Mouse (Mus musculus) adrenal gland, postnatal 14 days (tissue): Measurements from ENCODE around the gene Krtap1-5. TPM values are rescaled to one million over a fixed set of nuclear protein-coding genes. Genes with fewer than 3 reads are reported as not detected.
A peak's percentile ranks its signal among the peaks of the same experiment; 100 is the strongest.

Experiments used
- DNase-seq: peaks from one replicate; pipeline ENCODE4 v3.0.0; 2021; ENCODE audit warnings: mixed read lengths
- total RNA-seq: library from RNA; stranded (reverse); gene quantifications from 2 replicates; pipeline ENCODE4 v1.2.3, GENCODE M21; 2021

Krtap1-5 gene
- total RNA-seq, 1 experiment from 2014 or later = not detected

DNA sequence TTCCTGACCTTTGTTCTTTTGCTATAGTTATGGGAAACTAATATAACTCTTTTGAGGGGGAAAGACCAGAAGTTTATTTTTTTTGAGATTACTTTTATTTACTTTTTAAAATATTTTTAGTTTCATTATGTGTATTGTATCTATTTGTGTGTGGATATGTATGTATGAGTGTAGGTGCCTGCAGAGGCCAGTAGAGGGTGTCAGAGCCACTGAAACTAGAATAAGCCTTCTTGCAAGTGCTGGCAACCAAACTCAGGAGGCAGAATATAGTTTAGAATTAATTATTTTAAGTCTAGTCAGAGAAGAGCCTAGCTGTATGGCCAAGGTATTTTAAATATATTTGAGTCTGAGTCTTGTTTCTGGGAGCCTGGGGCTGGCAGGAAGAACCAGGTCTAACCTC is 32.9 kb downstream of the Krtap1-5 start:
- DNase-seq = no peak

DNA sequence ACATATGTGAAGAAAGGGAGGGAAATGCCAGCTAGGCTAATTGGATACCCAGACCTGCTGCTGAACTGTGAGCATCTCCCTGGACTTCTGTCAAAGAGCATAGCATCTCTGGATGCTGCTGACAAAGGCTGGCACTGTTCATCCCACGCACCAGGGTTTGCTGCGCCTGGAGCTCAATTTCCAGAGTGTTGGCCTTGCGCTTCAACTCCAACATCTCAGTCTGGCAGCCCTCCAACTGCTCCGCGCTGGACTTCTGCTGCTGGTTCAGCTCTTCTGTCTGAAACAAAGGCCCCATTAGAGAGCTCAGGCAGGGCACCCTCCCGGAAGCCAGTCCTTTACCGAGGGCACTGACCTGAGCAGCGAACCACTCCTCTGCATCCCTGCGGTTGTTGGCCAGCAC is 41.1 kb downstream of the Krtap1-5 start:
- peak; percentile 29 for DNase-seq

Other genes starting within 250 kb of the Krtap1-5 start
- not detected in 2 replicates for gene Krt26, start 243.1 kb downstream of the Krtap1-5 start, total RNA-seq
- gene Krt27, start 229.9 kb downstream of the Krtap1-5 start, total RNA-seq = not detected in 2 replicates
- not detected in 2 replicates for gene Krt28, start 206.1 kb downstream of the Krtap1-5 start, total RNA-seq
- 4.3 and 5.6 TPM in 2 replicates for gene Krt10, start 191.7 kb downstream of the Krtap1-5 start, total RNA-seq
- gene Krt12, start 158.8 kb downstream of the Krtap1-5 start, total RNA-seq = not detected in 2 replicates
- 0.30 and 0.96 TPM in 2 replicates for gene Krt20, start 142.9 kb downstream of the Krtap1-5 start, total RNA-seq
- gene Krt23, start 87.9 kb downstream of the Krtap1-5 start, total RNA-seq = 0.30 and 6.4 TPM in 2 replicates
- not detected in 2 replicates for gene Krt39, start 59.7 kb downstream of the Krtap1-5 start, total RNA-seq
- gene Krt40, start 37.9 kb downstream of the Krtap1-5 start, total RNA-seq = not detected in 2 replicates
- gene Krtap3-3, start 30.2 kb downstream of the Krtap1-5 start, total RNA-seq = not detected in 2 replicates
- gene Krtap3-2, start 24.2 kb downstream of the Krtap1-5 start, total RNA-seq = not detected in 2 replicates
- gene Gm11939, start 21.6 kb downstream of the Krtap1-5 start, total RNA-seq = not detected in 2 replicates
- not detected in 2 replicates for gene Krtap3-1, start 14.4 kb downstream of the Krtap1-5 start, total RNA-seq
- gene Krtap1-4, start 2.6 kb upstream of the Krtap1-5 start, total RNA-seq = not detected in 2 replicates
- not detected in 2 replicates for gene Krtap1-3, start 10.3 kb upstream of the Krtap1-5 start, total RNA-seq
- not detected in 2 replicates for gene Krtap9-3, start 17.1 kb upstream of the Krtap1-5 start, total RNA-seq
- gene Gm11938, start 22.3 kb upstream of the Krtap1-5 start, total RNA-seq = not detected in 2 replicates
- not detected in 2 replicates for gene Gm11937, start 29.2 kb upstream of the Krtap1-5 start, total RNA-seq
- gene Krtap2-4, start 33.8 kb upstream of the Krtap1-5 start, total RNA-seq = not detected in 2 replicates
- not detected in 2 replicates for gene Gm11562, start 39.4 kb upstream of the Krtap1-5 start, total RNA-seq
- not detected in 2 replicates for gene Krtap4-1, start 47.2 kb upstream of the Krtap1-5 start, total RNA-seq
- not detected in 2 replicates for gene Krtap4-2, start 54.1 kb upstream of the Krtap1-5 start, total RNA-seq
- gene Krtap4-7, start 63.1 kb upstream of the Krtap1-5 start, total RNA-seq = not detected in 2 replicates
- not detected in 2 replicates for gene Gm11555, start 69.2 kb upstream of the Krtap1-5 start, total RNA-seq
- gene Gm11563, start 77.9 kb upstream of the Krtap1-5 start, total RNA-seq = not detected in 2 replicates
- not detected in 2 replicates for gene Krtap4-6, start 84.9 kb upstream of the Krtap1-5 start, total RNA-seq
- gene Gm14190, start 109.7 kb upstream of the Krtap1-5 start, total RNA-seq = not detected in 2 replicates
- gene Gm14180, start 153.3 kb upstream of the Krtap1-5 start, total RNA-seq = not detected in 2 replicates
- gene Gm11595, start 191.9 kb upstream of the Krtap1-5 start, total RNA-seq = not detected in 2 replicates
- not detected in 2 replicates for gene Krtap4-8, start 199.7 kb upstream of the Krtap1-5 start, total RNA-seq
- not detected in 2 replicates for gene Krtap4-9, start 204.2 kb upstream of the Krtap1-5 start, total RNA-seq
- gene Gm11596, start 212.5 kb upstream of the Krtap1-5 start, total RNA-seq = not detected in 2 replicates
- gene Gm11569, start 217.9 kb upstream of the Krtap1-5 start, total RNA-seq = not detected in 2 replicates
- gene Gm11554, start 223.4 kb upstream of the Krtap1-5 start, total RNA-seq = not detected in 2 replicates
- gene Krtap4-13, start 228.9 kb upstream of the Krtap1-5 start, total RNA-seq = not detected in 2 replicates
- gene Gm11564, start 234.7 kb upstream of the Krtap1-5 start, total RNA-seq = not detected in 2 replicates